Mouse (Mus musculus) left cerebral cortex, postnatal 4 days (tissue): ENCODE results near the gene Psd4. TPM values are rescaled to one million over a fixed set of nuclear protein-coding genes. Genes with fewer than 3 reads are reported as not detected.

Experiments
- DNase-seq: peaks from one replicate; pipeline ENCODE4 v3.0.0-alpha.2; 2022
- intact Hi-C: fragments of 180-260 bp; cut with DNase I; formaldehyde crosslinking; loops from one replicate; pipeline ENCODE4 v1.15.1; 2025
- total RNA-seq, 2 experiments: library from RNA; stranded (reverse); gene quantifications; 2 replicates each; pipeline ENCODE4 v1.2.3; 2021

Gene Psd4
- total RNA-seq, 2 experiments from 2014 or later = 0.83 to 2.9 TPM

- no peak for DNase-seq
- intact Hi-C loops = no loop called here
Measured at GRCm38 (mm10) chr2:24385111-24385961, 18.0 kb downstream of the Psd4 start.

- no peak for DNase-seq
- intact Hi-C loops = no loop called here
Measured at GRCm38 (mm10) chr2:24386158-24386963, 19.0 kb downstream of the Psd4 start.

GRCm38 (mm10) chr2:24386964-24387320 is 19.6 kb downstream of the Psd4 start:
- DNase-seq = no peak
- intact Hi-C loops = no loop called here

GRCm38 (mm10) chr2:24387361-24388283 is 20.2 kb downstream of the Psd4 start:
- no peak for DNase-seq

GRCm38 (mm10) chr2:24393251-24393650 is 25.9 kb downstream of the Psd4 start:
- intact Hi-C loops = no loop called here
- DNase-seq = no peak

More at GRCm38 (mm10) chr2:24387361-24388283, 20.2 kb downstream of the Psd4 start:
- intact Hi-C loops = no loop called here

GRCm38 (mm10) chr2:24397115-24397514 is 29.7 kb downstream of the Psd4 start:
- intact Hi-C loops = no loop called here
- no peak for DNase-seq

- intact Hi-C loops = loop anchor here (10.0 kb wide), 1 partner anchor 106 kb away; the partner anchor contains the start of gene Il1f10
- DNase-seq = no peak
Measured at GRCm38 (mm10) chr2:24400711-24401110, 33.3 kb downstream of the Psd4 start.

GRCm38 (mm10) chr2:24405345-24406012 is 38.1 kb downstream of the Psd4 start:
- peak; percentile 83 for DNase-seq
- intact Hi-C loops = loop anchor here (10.0 kb wide), 1 partner anchor 111 kb away; the partner anchor contains the start of gene Il1f10

- intact Hi-C loops = loop anchor here (10.0 kb wide), 1 partner anchor 113 kb away; the partner anchor contains the start of gene Il1f10
Measured at GRCm38 (mm10) chr2:24407701-24408485, 40.5 kb downstream of the Psd4 start.

GRCm38 (mm10) chr2:24409166-24409565 is 41.8 kb downstream of the Psd4 start:
- intact Hi-C loops = loop anchor here (10.0 kb wide), 1 partner anchor 114 kb away; the partner anchor contains the start of gene Il1f10
- peak; percentile 78 for DNase-seq

More at GRCm38 (mm10) chr2:24407701-24408485, 40.5 kb downstream of the Psd4 start:
- peak; percentile 91 for DNase-seq

- intact Hi-C loops = loop anchor here (5.0 to 10.0 kb wide), 2 partner anchors 154 to 352 kb away; partner anchors contain the start of gene Cacna1b
- DNase-seq = no peak
Measured at GRCm38 (mm10) chr2:24413172-24413571, 45.8 kb downstream of the Psd4 start.

- intact Hi-C loops = loop anchor here (5.0 to 10.0 kb wide), 2 partner anchors 154 to 351 kb away; partner anchors contain the start of gene Cacna1b
- no peak for DNase-seq
Measured at GRCm38 (mm10) chr2:24413677-24414076, 46.3 kb downstream of the Psd4 start.

- DNase-seq = peak; percentile 35
- intact Hi-C loops = loop anchor here (10.0 kb wide), 1 partner anchor 348 kb away; the partner anchor contains the start of gene Cacna1b
Measured at GRCm38 (mm10) chr2:24416668-24417067, 49.3 kb downstream of the Psd4 start.

- DNase-seq = no peak
- intact Hi-C loops = loop anchor here (10.0 kb wide), 1 partner anchor 348 kb away; the partner anchor contains the start of gene Cacna1b
Measured at GRCm38 (mm10) chr2:24417106-24417505, 49.7 kb downstream of the Psd4 start.

- no peak for DNase-seq
- intact Hi-C loops = loop anchor here (10.0 kb wide), 1 partner anchor 347 kb away; the partner anchor contains the start of gene Cacna1b
Measured at GRCm38 (mm10) chr2:24417564-24417963, 50.2 kb downstream of the Psd4 start.

GRCm38 (mm10) chr2:24421211-24421863 is 54.0 kb downstream of the Psd4 start:
- no peak for DNase-seq
- intact Hi-C loops = no loop called here

- intact Hi-C loops = no loop called here
- DNase-seq = no peak
Measured at GRCm38 (mm10) chr2:24422815-24423214, 55.4 kb downstream of the Psd4 start.

GRCm38 (mm10) chr2:24425630-24426029 is 58.2 kb downstream of the Psd4 start:
- intact Hi-C loops = no loop called here
- no peak for DNase-seq
